Mouse (Mus musculus): ENCODE measurements at regions not wholly inside any gene's neighbourhood (a gene's known extent, or its start where the extent isn't known, plus 50 kb on each side); places are given as distances from the start of the nearest gene placed in this dataset.

DNA sequence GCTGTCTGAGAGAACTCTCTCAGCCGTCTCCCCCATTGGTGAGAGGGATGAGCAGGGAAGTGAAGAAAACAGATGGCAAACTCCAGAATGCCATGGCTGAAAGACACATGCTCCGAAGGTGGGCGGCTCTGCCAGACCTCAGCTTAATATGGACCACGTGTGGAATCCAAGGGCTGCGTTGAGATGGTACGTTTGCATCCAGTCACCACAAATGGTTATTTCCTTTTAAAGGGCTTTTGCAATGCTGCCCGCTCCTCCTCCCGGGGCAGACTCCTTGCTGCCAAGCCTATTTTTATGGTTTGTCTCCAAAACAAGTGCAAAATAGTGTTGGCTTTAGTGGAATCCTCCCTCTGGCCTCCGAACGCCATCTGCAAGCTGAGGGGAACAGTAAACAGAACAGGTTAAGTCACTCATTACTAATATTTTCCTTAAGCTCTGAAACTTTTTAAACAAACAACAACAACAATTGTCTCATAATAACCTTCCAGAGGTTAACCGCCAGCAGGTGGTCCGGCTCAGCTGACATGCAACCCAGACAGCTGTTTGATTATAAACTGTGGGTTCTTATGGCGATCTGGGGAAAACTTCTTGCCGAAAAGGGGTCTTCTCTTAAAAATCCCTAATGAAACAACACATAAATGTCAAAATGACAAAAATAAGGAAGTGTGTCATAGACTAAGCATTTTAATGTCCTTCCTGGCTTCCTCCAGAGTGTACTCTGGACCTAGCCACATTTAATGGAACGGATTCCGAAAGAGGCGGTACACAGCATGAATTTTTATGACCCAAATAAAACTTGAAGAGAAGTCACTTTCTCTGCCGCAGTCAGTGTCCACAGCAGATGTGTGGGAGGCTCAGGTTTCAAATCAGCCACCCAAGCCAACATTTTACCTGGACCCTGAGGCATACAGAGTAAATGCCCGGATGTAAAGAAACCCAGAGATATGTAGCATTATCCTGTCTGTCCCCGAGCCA, 405.3 kb upstream of the Meis1 start:
- H3K27ac ChIP-seq (ENCODE audit: insufficient read depth, low read length): peak overlapping the region; percentile 47
- no peak for TF ChIP-seq CTCF (IDR thresholded peaks at IDR 0.05; ENCODE audit: borderline replicate concordance, insufficient read depth, low read length)
- no peak for TF ChIP-seq POLR2A (IDR thresholded peaks at IDR 0.05; ENCODE audit: low read depth, low read length)
- no peak overlapping the region for H3K4me3 ChIP-seq (ENCODE audit: insufficient read depth, low read length)
- peaks cover 9% of the 10 kb centered on the region; the same call in 1 of the 2 replicates for H3K4me1 ChIP-seq (ENCODE audit: control insufficient read depth, insufficient read depth, low read length)

DNA sequence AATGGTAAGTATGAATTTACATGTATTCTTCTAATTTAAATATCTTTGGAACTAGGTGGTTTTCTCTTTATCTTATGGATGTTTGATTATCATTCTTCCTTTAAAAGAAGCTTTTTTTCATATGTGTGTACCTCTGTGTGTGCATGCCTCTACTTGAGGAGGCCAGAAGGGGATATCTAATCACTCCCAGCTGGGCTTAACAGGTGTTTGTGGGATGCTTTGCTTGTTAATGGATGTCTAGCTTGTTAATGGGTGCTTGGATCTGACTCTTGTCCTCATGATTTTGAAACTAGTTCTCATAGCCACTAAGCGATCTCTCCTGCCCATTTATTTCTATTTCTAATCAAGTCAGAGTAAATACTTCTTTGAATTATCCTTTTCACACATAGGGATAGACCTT, 408.8 kb upstream of the Meis1 start:
- peaks cover 9% of the 10 kb centered on the region; the same call in 1 of the 2 replicates for H3K4me1 ChIP-seq (ENCODE audit: control insufficient read depth, insufficient read depth, low read length)
- no peak for TF ChIP-seq POLR2A (IDR thresholded peaks at IDR 0.05; ENCODE audit: low read depth, low read length)
- H3K27ac ChIP-seq (ENCODE audit: insufficient read depth, low read length): no peak overlapping the region
- H3K4me3 ChIP-seq (ENCODE audit: insufficient read depth, low read length): no peak overlapping the region

DNA sequence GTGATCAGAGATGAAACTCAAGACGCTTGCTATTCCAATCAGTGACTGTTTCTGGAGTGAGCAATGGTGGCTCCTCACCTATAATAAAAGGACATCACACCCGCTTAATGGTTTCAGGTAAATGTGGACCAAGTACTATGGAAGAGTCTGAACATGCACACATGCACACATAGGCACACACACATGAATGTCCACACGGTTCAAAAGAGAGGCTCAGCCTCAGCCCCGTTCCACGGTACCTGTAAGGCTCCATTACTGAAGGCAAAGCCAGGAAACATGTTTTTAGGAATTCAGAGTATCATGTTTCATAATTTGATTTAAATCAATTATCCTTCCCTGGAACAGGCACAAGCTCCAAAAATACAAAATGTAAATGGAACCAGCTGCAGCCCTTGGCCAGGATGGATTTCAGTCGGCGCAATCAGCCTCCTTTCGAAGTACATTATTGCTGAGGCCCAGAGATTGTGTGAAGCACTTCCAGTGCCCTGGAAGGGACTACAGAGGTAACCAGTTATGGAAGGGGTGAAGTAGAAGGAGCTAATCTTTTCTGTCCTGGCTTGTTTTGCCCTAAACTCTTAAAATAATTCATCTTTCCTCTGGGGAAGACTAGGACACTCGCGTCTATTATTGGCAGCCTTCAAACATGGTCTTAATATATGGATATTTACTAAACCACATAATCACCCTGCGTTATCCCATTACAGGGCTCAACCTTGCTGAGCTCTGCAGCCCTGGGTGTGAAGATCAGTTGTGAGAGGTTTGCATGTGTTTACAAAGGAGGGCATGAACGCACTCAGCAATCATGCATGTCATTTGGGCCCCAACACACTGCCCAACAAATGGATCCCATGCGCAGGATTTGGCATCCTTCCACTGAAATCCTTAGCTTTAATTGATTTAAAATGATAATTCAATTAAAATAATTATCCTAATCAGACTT, 415.2 kb upstream of the Meis1 start:
- H3K4me1 ChIP-seq (ENCODE audit: control insufficient read depth, insufficient read depth, low read length): no peaks in the 10 kb centered on the region
- H3K27ac ChIP-seq (ENCODE audit: insufficient read depth, low read length): no peak overlapping the region
- no peak overlapping the region for H3K4me3 ChIP-seq (ENCODE audit: insufficient read depth, low read length)
- no peak for TF ChIP-seq CTCF (IDR thresholded peaks at IDR 0.05; ENCODE audit: borderline replicate concordance, insufficient read depth, low read length)
- TF ChIP-seq POLR2A (IDR thresholded peaks at IDR 0.05; ENCODE audit: low read depth, low read length): no peak

DNA sequence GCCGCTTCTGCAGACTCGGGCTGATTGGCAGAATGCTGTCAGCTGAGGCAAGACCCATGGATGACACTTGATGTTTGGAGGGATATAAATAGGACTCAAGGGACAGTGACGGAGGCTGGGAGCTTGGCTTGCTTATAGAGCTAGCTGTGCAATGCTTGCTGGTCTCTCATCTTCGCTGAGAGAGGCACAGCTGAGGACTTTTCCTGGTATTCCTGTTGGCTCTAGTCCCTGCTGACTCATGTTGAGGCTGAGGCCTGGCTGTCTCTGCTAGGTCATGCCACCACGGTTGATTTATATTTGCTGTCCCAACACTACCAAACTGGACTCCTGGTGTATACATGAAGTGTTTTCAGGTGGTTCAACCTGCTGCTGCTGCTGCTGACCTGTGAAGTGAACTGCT, 419.6 kb upstream of the Meis1 start:
- no peak overlapping the region for H3K27ac ChIP-seq (ENCODE audit: insufficient read depth, low read length)
- TF ChIP-seq POLR2A (IDR thresholded peaks at IDR 0.05; ENCODE audit: low read depth, low read length): no peak
- no peak for TF ChIP-seq CTCF (IDR thresholded peaks at IDR 0.05; ENCODE audit: borderline replicate concordance, insufficient read depth, low read length)
- no peak overlapping the region for H3K4me3 ChIP-seq (ENCODE audit: insufficient read depth, low read length)
- no peaks in the 10 kb centered on the region for H3K4me1 ChIP-seq (ENCODE audit: control insufficient read depth, insufficient read depth, low read length)

DNA sequence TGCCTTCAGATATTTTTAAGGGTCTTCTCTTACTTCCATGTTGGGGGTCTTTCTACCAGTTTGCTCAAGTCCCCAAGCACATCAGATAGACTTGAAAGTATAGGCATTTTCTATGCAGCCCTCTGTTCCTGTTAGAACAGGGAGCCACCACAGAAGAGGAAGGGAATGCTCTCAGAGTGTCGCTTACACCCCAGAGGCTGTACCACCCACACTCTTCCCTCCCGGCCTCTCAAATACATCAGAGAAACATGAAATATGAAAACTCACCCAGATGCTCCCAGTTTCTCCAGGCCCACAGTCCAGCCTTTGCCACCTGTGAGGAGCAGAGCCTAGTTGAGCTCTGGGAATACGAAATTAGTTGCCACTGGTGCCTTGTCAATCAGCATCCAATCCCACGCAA, 423.2 kb upstream of the Meis1 start:
- no peaks in the 10 kb centered on the region for H3K4me1 ChIP-seq (ENCODE audit: control insufficient read depth, insufficient read depth, low read length)
- H3K27ac ChIP-seq (ENCODE audit: insufficient read depth, low read length): no peak overlapping the region
- TF ChIP-seq POLR2A (IDR thresholded peaks at IDR 0.05; ENCODE audit: low read depth, low read length): no peak
- no peak for TF ChIP-seq CTCF (IDR thresholded peaks at IDR 0.05; ENCODE audit: borderline replicate concordance, insufficient read depth, low read length)
- H3K4me3 ChIP-seq (ENCODE audit: insufficient read depth, low read length): no peak overlapping the region

DNA sequence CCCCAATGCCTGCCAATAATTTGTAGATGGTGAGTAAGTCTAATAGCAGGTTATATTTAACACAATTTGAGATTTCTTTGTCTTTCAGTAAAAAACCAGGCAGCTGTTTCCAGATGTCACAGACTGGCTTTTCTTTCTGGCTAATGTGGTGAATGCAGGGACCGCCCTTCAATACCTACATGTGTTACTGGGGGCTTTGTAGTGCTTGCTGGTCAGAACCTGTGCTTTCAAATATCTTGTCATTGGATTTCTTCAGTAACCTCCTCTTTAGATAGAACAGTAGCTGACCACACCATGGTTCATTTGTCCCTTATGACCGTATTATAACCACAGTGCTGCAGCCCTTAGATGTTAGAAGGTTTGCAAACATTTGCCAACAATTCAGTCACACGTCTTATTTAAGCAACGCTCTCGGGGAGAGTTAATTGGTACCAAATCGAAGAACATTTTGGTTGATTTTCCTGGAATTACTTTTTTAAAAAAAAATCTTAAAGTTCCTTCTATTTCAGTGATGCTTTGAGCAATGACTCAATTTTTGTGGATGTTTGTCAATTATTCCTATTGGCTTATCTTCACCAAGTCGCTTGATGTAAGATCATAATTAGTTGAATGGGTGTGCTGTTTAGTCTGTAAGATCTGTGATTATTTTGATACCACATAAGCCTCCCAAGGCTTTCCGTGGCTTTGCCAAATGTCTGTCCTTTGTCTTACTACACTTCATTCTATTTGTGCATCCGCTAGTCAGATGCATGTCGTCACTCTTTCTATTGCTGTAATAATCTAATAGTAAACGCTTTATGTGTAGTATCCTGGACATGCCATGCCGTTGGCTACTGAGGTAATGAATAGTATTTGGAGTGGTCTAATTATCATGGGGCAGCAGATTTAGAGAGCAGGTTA, 436.9 kb upstream of the Meis1 start:
- TF ChIP-seq POLR2A (IDR thresholded peaks at IDR 0.05; ENCODE audit: low read depth, low read length) (no peak), CTCF (IDR thresholded peaks at IDR 0.05; ENCODE audit: borderline replicate concordance, insufficient read depth, low read length) (no peak)
- no peaks in the 10 kb centered on the region for H3K4me1 ChIP-seq (ENCODE audit: control insufficient read depth, insufficient read depth, low read length)
- no peak overlapping the region for H3K4me3 ChIP-seq (ENCODE audit: insufficient read depth, low read length)
- H3K27ac ChIP-seq (ENCODE audit: insufficient read depth, low read length): no peak overlapping the region

DNA sequence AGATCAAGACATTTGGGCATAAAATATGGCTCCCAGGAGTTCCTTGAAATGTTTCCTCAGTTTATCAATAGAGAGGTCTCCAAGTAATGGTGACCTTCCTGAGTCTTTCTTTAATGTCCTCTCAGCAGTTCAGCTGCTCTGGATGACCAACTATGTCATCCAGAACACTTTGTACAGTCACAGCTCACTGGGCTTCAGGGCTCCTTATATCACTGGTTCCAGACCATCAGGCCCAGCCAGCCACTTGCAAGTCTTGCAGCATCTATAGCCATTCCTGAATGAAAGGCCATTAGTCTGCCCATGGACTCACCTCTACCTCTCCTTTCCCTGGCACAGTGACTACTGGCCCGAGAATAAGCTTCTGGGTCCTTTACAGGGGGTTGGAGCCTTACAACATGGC, 437.8 kb upstream of the Meis1 start:
- TF ChIP-seq POLR2A (IDR thresholded peaks at IDR 0.05; ENCODE audit: low read depth, low read length): no peak
- TF ChIP-seq CTCF (IDR thresholded peaks at IDR 0.05; ENCODE audit: borderline replicate concordance, insufficient read depth, low read length): no peak
- Histone ChIP-seq H3K27ac (ENCODE audit: insufficient read depth, low read length) (no peak overlapping the region), H3K4me3 (ENCODE audit: insufficient read depth, low read length) (no peak overlapping the region)

DNA sequence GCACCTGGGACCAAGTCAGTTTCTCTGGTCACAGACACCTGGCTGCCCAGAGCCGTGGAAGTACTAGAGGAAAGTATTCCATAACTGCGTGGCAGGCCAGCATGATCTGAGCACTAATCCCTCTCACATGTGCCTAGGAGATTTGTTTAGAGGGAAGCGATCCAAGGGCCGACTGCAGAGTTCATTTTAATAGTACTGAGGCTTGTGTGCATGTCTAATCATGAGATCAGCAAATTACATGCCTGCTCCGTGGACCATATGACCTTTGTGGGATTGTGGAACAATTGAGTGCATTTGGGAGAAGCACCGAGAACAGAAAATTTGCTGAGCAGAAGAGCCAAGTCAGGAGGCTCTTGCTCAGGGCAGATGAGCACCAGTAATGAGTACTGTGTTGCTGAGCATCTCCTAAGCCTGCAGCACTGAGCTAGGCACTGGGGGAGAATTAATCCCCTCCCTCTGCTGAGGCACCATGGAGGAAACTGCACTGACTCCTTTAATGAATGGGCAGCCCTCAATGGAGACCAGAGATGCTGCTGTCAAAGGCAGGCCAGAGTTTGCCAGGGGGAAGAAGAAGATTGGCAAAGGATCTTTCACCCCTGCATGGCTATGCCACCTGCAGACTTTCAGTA, 445.1 kb upstream of the Meis1 start:
- no peak overlapping the region for H3K27ac ChIP-seq (ENCODE audit: insufficient read depth, low read length)
- H3K4me1 ChIP-seq (ENCODE audit: control insufficient read depth, insufficient read depth, low read length): no peaks in the 10 kb centered on the region
- TF ChIP-seq POLR2A (IDR thresholded peaks at IDR 0.05; ENCODE audit: low read depth, low read length) (no peak), CTCF (IDR thresholded peaks at IDR 0.05; ENCODE audit: borderline replicate concordance, insufficient read depth, low read length) (no peak)
- no peak overlapping the region for H3K4me3 ChIP-seq (ENCODE audit: insufficient read depth, low read length)

More for the DNA sequence above, 437.8 kb upstream of the Meis1 start:
- no peaks in the 10 kb centered on the region for H3K4me1 ChIP-seq (ENCODE audit: control insufficient read depth, insufficient read depth, low read length)

Measured in embryonic fibroblast, embryonic 13.5 days (primary cell).